Mouse (Mus musculus) liver (tissue): ENCODE results near the gene Dst.

ENCODE experiments used
- DNase-seq: peaks from one replicate; pipeline ENCODE4 v3.0.0-alpha.2; 2020; ENCODE audit warnings: mixed read lengths

Gene Dst

GRCm38 (mm10) chr1:33932196-33932595 is 24.2 kb downstream of the Dst start:
- no peak for DNase-seq

GRCm38 (mm10) chr1:33932845-33933499 is 24.9 kb downstream of the Dst start:
- DNase-seq = no peak

- DNase-seq = no peak
Measured at GRCm38 (mm10) chr1:33935946-33936345, 27.9 kb downstream of the Dst start.

DNA sequence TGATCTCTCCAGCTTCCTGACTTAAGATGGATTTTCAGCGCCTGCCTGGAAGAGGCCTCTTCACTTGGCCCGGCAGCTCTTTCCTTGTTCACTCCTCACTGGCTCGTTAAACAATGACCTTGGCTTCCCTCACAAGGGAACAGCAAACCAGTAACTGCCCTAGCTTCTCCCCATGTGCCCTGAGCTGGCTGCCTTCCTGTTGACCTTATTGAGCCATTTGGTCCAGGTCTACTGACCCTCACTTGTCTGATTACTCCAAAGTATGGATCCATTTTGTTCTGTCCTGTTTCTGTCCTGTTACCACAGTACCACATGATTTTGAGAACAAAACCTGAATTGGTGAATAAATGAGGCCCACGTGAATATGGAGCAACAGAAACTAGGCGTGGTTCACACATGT is 31.8 kb downstream of the Dst start:
- DNase-seq = no peak

- DNase-seq = no peak
Measured at GRCm38 (mm10) chr1:33940364-33940928, 32.4 kb downstream of the Dst start.

- DNase-seq = no peak
Measured at GRCm38 (mm10) chr1:33942638-33943037, 34.6 kb downstream of the Dst start.

DNA sequence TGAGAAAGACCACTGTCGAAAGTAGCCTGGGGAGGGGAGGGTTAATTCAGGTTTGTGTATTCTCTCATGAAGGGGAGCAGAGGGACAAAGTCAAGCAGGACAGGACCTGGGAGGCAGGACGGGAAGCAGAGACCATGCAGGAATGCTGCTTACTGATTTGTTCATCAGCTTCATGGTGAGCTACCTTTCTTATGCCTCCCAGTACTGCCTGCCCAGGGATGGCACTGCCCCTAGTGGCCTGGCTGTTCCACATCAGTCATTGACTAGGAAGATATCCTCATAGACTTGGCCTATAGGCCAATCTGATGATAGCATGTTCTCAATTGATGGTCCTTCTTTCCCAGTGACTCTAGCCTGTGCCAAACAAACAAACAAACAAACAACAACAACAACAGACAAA is 35.9 kb downstream of the Dst start:
- no peak for DNase-seq

DNA sequence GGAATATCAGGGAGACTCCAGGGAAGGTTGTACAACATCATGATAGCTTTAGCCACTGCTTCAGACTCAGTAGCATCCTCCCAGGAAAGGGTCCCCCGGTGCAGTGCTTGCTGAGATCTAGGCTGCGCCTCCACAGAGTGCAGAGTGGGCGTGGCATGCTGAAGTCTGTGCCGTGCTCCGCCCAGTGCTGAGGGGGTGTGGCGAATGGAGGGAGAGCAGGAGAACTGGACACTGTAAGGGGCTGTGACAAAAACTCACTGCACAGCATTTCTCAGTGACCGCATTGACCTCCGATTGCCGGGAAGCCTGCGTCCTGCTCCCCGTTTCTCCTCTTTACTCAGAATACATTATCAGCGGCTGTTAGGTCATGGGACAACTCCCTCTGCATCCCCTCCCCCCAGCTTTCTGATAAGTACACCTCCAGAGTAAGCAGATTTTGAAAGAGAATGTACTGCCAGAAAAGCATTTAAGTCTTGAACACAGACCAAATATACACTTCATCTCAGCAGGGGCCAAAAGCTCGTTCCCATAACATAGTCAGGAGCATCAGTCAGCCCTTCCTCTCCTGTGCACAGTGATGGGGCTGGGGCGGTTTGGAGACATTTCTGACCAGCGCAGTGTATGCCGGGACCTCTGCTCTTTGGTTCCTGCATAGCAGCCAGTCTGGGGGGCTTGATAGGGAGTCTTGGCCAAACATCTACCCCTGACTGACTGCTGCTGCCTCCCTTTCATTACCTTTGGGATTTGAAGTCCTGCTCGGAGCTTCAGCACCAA is 37.1 kb downstream of the Dst start:
- peak; percentile 70 for DNase-seq

- no peak for DNase-seq
Measured at GRCm38 (mm10) chr1:33945756-33946155, 37.7 kb downstream of the Dst start.

DNA sequence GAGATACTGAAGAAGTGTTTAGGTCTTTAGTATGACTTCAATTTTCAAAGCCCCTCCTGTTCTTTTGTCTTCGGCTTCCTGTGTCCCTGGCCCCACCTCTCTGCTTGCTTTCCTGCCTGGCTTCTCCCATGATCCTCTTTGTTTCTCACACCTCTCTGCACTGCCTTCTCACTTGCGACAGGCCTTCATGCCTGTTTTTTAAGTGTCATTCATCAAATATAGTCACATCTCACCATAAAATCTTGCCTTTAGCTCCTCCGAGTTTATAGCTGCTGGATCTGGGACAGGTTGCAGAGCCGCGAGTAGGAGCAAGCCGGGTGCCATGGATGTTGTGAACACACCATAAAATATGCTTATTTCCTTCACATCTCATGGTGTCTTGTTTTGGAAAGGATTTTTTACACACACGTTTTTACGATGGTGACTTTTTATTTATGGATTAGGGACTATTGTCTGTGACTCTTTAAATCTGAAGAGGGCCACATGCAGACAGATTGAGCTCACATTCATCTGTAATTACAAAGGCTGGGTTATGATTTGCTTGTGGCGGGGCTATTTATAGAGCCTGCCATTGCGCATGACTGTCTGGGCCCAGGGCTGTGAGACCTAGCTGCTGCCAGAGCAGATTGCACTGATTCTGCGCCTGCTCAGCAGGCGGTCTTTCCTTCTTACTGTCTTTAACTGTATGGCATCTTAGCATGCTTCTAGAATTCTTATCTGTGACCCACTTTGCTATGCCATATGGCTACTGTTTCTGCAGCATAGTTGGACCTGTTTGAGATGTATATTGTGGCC is 38.8 kb downstream of the Dst start:
- no peak for DNase-seq

- DNase-seq = no peak
Measured at GRCm38 (mm10) chr1:33947838-33948237, 39.8 kb downstream of the Dst start.

DNA sequence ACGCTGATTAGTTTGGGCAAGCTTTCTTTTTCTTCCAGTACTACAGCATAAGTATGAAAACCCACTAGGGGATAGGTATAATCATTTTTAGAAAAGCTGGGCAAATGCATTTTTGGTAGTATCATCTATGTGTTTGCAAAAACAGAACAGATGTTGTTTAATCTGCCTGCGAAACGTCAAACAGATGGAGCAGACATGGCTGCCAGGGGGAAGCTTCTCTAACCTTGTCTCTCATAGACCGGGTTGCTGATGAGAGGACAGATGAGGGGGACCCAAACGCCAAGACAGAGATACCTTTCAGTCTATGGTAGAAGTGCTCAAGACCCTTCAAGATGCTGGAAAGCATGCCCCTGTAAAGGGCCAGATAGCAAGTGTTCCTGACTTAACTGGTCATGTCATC is 40.5 kb downstream of the Dst start:
- DNase-seq = no peak

GRCm38 (mm10) chr1:33955626-33956025 is 47.6 kb downstream of the Dst start:
- DNase-seq = no peak

DNA sequence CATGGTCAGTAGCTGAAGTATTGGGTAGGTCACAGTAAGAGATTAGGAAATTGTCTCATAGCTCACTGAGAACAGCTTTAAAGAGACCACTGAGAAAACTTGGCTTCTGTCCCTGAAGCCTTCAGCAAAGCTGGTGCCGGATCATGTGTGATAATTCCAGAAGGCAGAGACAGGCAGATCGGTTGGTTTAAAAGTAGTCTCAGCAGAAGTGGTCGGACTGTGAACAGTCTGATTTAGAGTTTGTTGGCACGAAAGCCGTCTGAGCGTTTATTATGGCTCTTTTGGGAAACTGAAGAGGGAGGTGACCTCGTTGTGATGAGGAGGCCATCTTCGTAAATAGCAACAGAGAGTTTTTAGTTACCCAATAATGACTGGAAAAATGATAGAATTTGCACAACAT is 52.4 kb downstream of the Dst start:
- no peak for DNase-seq

DNA sequence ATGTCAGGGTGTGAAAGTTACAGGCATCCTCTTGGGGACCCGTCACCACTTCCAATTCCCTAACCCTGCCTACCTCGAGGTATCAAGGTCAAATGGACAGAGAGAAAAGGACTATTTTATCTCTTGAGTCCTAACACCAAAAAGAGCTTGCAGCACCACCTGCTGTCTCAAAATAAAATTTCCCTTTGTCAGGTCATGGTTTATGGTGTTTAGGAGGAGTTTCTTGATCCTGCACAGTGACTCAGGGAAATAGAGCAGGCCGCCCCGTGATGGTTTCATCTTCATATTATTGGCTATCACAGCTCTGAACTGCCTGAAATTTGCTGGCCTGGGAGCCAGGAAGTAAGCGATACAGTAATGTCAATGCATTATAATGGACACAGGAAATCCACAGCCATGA is 56.6 kb downstream of the Dst start:
- no peak for DNase-seq

- no peak for DNase-seq
Measured at GRCm38 (mm10) chr1:33965824-33966223, 57.8 kb downstream of the Dst start.

DNA sequence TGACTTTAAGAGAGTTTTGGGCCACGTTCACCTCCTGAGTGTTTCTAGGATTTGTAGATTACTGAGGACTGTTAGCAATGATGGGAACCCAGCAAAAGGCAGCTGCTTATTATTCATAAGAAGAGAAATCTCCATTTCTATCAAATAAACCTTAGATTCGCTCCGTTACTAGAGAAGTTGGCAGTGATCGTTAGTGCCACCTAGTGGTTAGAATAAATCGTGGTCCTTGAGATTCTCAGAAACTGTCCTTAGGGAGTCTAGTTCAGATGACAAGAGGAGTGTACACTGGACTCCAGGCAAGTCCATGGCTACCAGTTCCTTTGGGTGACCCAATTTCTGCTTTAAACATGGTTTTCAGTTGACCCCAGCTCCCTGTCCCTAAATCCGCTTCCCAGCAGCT is 58.3 kb downstream of the Dst start:
- no peak for DNase-seq

- no peak for DNase-seq
Measured at GRCm38 (mm10) chr1:33967206-33967605, 59.2 kb downstream of the Dst start.

GRCm38 (mm10) chr1:33969910-33970309 is 61.9 kb downstream of the Dst start:
- no peak for DNase-seq

GRCm38 (mm10) chr1:33974401-33974800 is 66.4 kb downstream of the Dst start:
- DNase-seq = no peak

GRCm38 (mm10) chr1:33975333-33975732 is 67.3 kb downstream of the Dst start:
- DNase-seq = no peak

DNA sequence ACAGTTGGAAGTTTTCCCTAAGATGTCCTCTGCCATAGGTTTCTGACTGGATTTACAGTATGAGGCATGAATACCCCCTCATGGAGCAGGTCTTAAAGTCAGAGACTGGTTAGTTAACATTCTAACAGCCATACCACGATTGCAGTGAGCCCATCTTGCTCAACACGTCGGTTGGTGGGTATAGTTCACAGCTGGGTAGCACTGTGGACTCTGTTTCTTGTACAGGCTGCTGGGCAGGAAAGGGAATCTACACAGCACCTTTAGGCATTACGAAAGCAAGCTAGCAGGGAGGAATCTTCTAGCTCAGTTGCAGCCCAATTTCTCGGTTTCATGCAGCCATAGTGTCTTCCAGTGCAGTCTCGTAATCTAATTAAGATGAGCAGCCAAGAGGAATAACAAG is 69.8 kb downstream of the Dst start:
- no peak for DNase-seq

DNA sequence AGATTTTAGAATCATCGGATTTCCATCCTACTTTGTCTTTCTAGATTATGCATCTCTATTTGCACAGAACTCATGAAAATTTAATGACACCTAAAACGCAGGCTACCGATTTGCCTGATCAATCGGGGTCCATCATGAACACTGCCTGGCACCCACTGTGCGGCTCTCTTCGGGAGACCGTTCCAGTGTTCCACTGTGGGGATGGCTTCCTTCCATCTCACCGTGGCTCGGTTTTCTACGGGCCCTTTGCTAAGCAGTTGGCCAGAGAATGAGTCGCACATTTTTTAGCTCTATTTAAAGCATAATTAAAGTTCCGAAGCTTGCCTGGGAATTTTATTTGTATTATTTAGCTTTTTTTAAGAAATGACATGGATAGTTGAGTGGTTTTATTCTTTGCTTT is 72.4 kb downstream of the Dst start:
- DNase-seq = no peak

GRCm38 (mm10) chr1:33989643-33990042 is 81.6 kb downstream of the Dst start:
- no peak for DNase-seq
